9 mouse cellular contexts compared by ENCODE assay signal in genomic region chr4:85513792-85514191, GRCm38 (mm10). TPM values are rescaled to one million over a fixed set of nuclear protein-coding genes. Genes with fewer than 3 reads are reported as not detected.
A peak's percentile ranks its signal among the peaks of the same experiment; 100 is the strongest.
DNase-seq lines count a peak whose midpoint lies in the region; ATAC-seq and TF ChIP-seq lines count a peak whose summit lies in the region.
"Had no signal": no experiment of that assay in that cellular context is flagged by ENCODE, and none has a peak within 500 bp of the region (broad histone marks: within the 10 kb centered on the region; RNA-seq: fewer than 3 reads in every experiment).

Gene Adamtsl1 (plus strand): TSS chr4:85514172.

- H3K9ac ChIP-seq in embryonic facial prominence, embryonic 12.5 days = peak within 1 kb of the TSS; percentile 47
- H3K9ac ChIP-seq in intestine, embryonic 14.5 days (ENCODE audit: low read length) = peak within 1 kb of the TSS; percentile 35
- peak within 1 kb of the TSS; percentile 65 for H3K9ac ChIP-seq in neural tube, embryonic 13.5 days

- no peak for ATAC-seq in G1E (ENCODE audit: extremely low read depth, insufficient number of reproducible peaks, low FRiP score, poor library complexity, severe bottlenecking)
- 0 out of 2 replicates have a peak, but pooled peaks have one; percentile 30 for ATAC-seq in embryonic facial prominence, embryonic 12.5 days (ENCODE audit: insufficient number of reproducible peaks, insufficient read depth, low FRiP score, low TSS enrichment)
- peak; percentile 41; the same call in 1 of the 2 replicates for ATAC-seq in intestine, embryonic 14.5 days (replicated peaks; ENCODE audit: low FRiP score, low TSS enrichment, low read depth)
- peak; percentile 20; the same call in 1 of the 2 replicates for ATAC-seq in neural tube, embryonic 13.5 days (ENCODE audit: low read depth)

- DNase-seq in kidney, adult 2 months = no peak
- no peak for DNase-seq in kidney, adult 18-20 months
- DNase-seq in G1E (ENCODE audit: low spot score) = no peak
- DNase-seq in intestine, embryonic 14.5 days (ENCODE audit: low spot score) = no peak
- no peak for DNase-seq in Muller cell, postnatal 12 days (ENCODE audit: inconsistent ontology term)
- no peak for DNase-seq in left cerebral cortex, adult 18-20 months (ENCODE audit: low spot score in 2 of 2)

- H3K27me3 ChIP-seq in kidney, adult 2 months (replicated peaks; ENCODE audit: control insufficient read depth, insufficient read depth, low read length) = 0 out of 2 replicates have a peak, but pooled peaks cover 1% of the 10 kb centered on the region
- no peaks in the 10 kb centered on the region; the same call in 1 of the 2 replicates for H3K27me3 ChIP-seq in G1E (ENCODE audit: insufficient read depth, low read length)
- H3K27me3 ChIP-seq in embryonic facial prominence, embryonic 12.5 days = peaks cover 19% of the 10 kb centered on the region
- peaks cover 13% of the 10 kb centered on the region for H3K27me3 ChIP-seq in intestine, embryonic 14.5 days (replicated peaks; ENCODE audit: control insufficient read depth, insufficient read depth, low read length)
- peaks cover 34% of the 10 kb centered on the region for H3K27me3 ChIP-seq in neural tube, embryonic 13.5 days

- H3K36me3 ChIP-seq in kidney, adult 2 months (ENCODE audit: control insufficient read depth, insufficient read depth, low read length) = no peaks in the 10 kb centered on the region
- H3K36me3 ChIP-seq in G1E (replicated peaks) = no peaks in the 10 kb centered on the region
- no peaks in the 10 kb centered on the region for H3K36me3 ChIP-seq in embryonic facial prominence, embryonic 12.5 days
- no peaks in the 10 kb centered on the region for H3K36me3 ChIP-seq in intestine, embryonic 14.5 days (ENCODE audit: control insufficient read depth, insufficient read depth, low read length)
- no peaks in the 10 kb centered on the region for H3K36me3 ChIP-seq in neural tube, embryonic 13.5 days

- TF ChIP-seq CTCF in kidney, adult 2 months (conservative IDR thresholded peaks at IDR 0.05; ENCODE audit: insufficient read depth, insufficient read length, low read depth, low read length) = no peak
- TF ChIP-seq CTCF in G1E (IDR thresholded peaks at IDR 0.05; ENCODE audit: low read depth, low read length) = no peak

- no peak for TF ChIP-seq POLR2A in kidney, adult 2 months (IDR thresholded peaks at IDR 0.05; ENCODE audit: low read depth, low read length)

- peak within 1 kb of the TSS; percentile 91 for H3K4me2 ChIP-seq in embryonic facial prominence, embryonic 12.5 days (replicated peaks)
- H3K4me2 ChIP-seq in intestine, embryonic 14.5 days (ENCODE audit: low read length) = peak within 1 kb of the TSS; percentile 100
- H3K4me2 ChIP-seq in neural tube, embryonic 13.5 days = peak within 1 kb of the TSS; percentile 92

- peaks cover 33% of the 10 kb centered on the region for H3K9me3 ChIP-seq in G1E (replicated peaks)
- H3K9me3 ChIP-seq in embryonic facial prominence, embryonic 12.5 days = no peaks in the 10 kb centered on the region
- no peaks in the 10 kb centered on the region for H3K9me3 ChIP-seq in intestine, embryonic 14.5 days (ENCODE audit: control insufficient read depth, low read length)
- no peaks in the 10 kb centered on the region for H3K9me3 ChIP-seq in neural tube, embryonic 13.5 days

- no peak within 1 kb of the TSS for H3K27ac ChIP-seq in kidney, adult 2 months (ENCODE audit: insufficient read depth, low read depth, low read length)
- no peak within 1 kb of the TSS for H3K27ac ChIP-seq in embryonic facial prominence, embryonic 12.5 days
- H3K27ac ChIP-seq in intestine, embryonic 14.5 days (ENCODE audit: low read depth) = no peak within 1 kb of the TSS
- no peak within 1 kb of the TSS for H3K27ac ChIP-seq in neural tube, embryonic 13.5 days (replicated peaks)
- H3K27ac ChIP-seq: macrophage had no signal

- H3K4me1 ChIP-seq in kidney, adult 2 months (ENCODE audit: control insufficient read depth, insufficient read depth, low read length) = no peaks in the 10 kb centered on the region
- no peaks in the 10 kb centered on the region for H3K4me1 ChIP-seq in G1E (ENCODE audit: insufficient read depth, low read depth, low read length)
- peaks cover 9% of the 10 kb centered on the region for H3K4me1 ChIP-seq in embryonic facial prominence, embryonic 12.5 days
- H3K4me1 ChIP-seq in intestine, embryonic 14.5 days (replicated peaks; ENCODE audit: control insufficient read depth, insufficient read depth, low read length) = 0 out of 2 replicates have a peak, but pooled peaks cover 7% of the 10 kb centered on the region
- H3K4me1 ChIP-seq in neural tube, embryonic 13.5 days (replicated peaks) = peaks cover 17% of the 10 kb centered on the region

- 2% methylated on average over 9 of the region's 9 CpGs for WGBS in kidney, adult 2 months
- 3% methylated on average over 9 of the region's 9 CpGs for WGBS in embryonic facial prominence, embryonic 12.5 days
- 4% methylated on average over 9 of the region's 9 CpGs for WGBS in intestine, embryonic 14.5 days
- 3% methylated on average over 9 of the region's 9 CpGs for WGBS in neural tube, embryonic 13.5 days

- H3K4me3 ChIP-seq in kidney, adult 2 months (ENCODE audit: insufficient read depth, low read depth, low read length) = peak within 1 kb of the TSS; percentile 47
- H3K4me3 ChIP-seq in G1E (ENCODE audit: low read depth, low read length) = peak within 1 kb of the TSS; percentile 35
- peak within 1 kb of the TSS; percentile 55 for H3K4me3 ChIP-seq in embryonic facial prominence, embryonic 12.5 days
- peak within 1 kb of the TSS; percentile 49 for H3K4me3 ChIP-seq in intestine, embryonic 14.5 days (ENCODE audit: low read depth, low read length)
- peak within 1 kb of the TSS; percentile 48 for H3K4me3 ChIP-seq in neural tube, embryonic 13.5 days

RNA-seq across cellular contexts. Expression of gene Adamtsl1, which starts in this region (rescaled TPM):
- 5.2 and 5.6 TPM in 2 replicates for polyA plus RNA-seq in kidney, adult 2 months (2012; rRNA removed)
- total RNA-seq in G1E (2014; fragmentation: Nextera tagmentation) (not detected in 2 replicates), G1E (2017) (0.05 and 0.23 TPM in 2 replicates)
- not detected in 2 replicates for polyA plus RNA-seq in G1E (2012)
- 30.3 and 38.3 TPM in 2 replicates for polyA plus RNA-seq in embryonic facial prominence, embryonic 12.5 days (2016; fragmentation: Nextera tagmentation; extraction: Ambion mirVana)
- polyA plus RNA-seq in intestine, embryonic 14.5 days (2014; fragmentation: Nextera tagmentation; extraction: Ambion mirVana) = 12.4 and 14.3 TPM in 2 replicates
- polyA plus RNA-seq in neural tube, embryonic 13.5 days (2015; fragmentation: Nextera tagmentation; extraction: Ambion mirVana) = 16.8 and 16.9 TPM in 2 replicates
- total RNA-seq in left cerebral cortex, adult 18-20 months (2021) = 1 to 10 TPM; 3.4 to 3.6 TPM
- polyA plus RNA-seq: macrophage had no signal
